In the genomic region with DNA sequence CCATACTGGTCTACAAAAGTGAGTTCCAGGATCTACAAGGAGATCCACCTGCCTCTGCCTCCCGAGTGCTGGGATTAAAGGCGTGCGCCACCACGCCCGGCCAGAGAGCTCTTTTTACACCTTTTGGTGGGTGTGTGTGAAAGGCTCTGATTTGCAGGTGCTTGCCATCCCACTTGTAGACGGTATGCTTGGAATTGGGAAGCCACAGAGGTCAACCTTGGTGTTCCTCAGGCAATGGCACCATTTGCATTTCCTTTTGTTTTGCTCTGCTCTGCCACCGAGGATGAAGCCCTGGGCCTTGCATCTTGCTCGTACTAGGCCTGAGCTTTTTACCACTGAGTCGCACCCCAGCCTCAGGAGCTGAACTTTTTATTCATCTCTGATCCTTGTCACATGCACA, we compare ENCODE assay signal across 16 mouse cellular contexts. TPM values are rescaled to one million over a fixed set of nuclear protein-coding genes. Genes with fewer than 3 reads are reported as not detected.
DNase-seq lines count a peak whose midpoint lies in the region; ATAC-seq and TF ChIP-seq lines count a peak whose summit lies in the region.
"Had no signal": no experiment of that assay in that cellular context is flagged by ENCODE, and none has a peak within 500 bp of the region (broad histone marks: within the 10 kb centered on the region; RNA-seq: fewer than 3 reads in every experiment).

No protein-coding gene starts in this region.

- H3K36me3 ChIP-seq in hindbrain, embryonic 14.5 days (replicated peaks; ENCODE audit: control insufficient read depth, insufficient read depth) = peaks cover 51% of the 10 kb centered on the region
- H3K36me3 ChIP-seq in hindbrain, embryonic 11.5 days (ENCODE audit: control insufficient read depth, insufficient read depth, low read length) = 0 out of 2 replicates have a peak, but pooled peaks cover 2% of the 10 kb centered on the region
- H3K36me3 ChIP-seq in midbrain, embryonic 14.5 days (ENCODE audit: control insufficient read depth, insufficient read depth, low read length) = peaks cover 45% of the 10 kb centered on the region
- peaks cover 32% of the 10 kb centered on the region for H3K36me3 ChIP-seq in midbrain, postnatal 0 days (ENCODE audit: insufficient read depth, low read length)
- peaks cover 62% of the 10 kb centered on the region for H3K36me3 ChIP-seq in embryonic facial prominence, embryonic 10.5 days (replicated peaks)
- H3K36me3 ChIP-seq in neural tube, embryonic 15.5 days = peaks cover 48% of the 10 kb centered on the region

- H3K4me2 ChIP-seq in hindbrain, embryonic 14.5 days (replicated peaks) = no peak overlapping the region
- no peak overlapping the region for H3K4me2 ChIP-seq in hindbrain, embryonic 11.5 days (replicated peaks; ENCODE audit: low read depth, low read length)
- peak overlapping the region; percentile 69 for H3K4me2 ChIP-seq in midbrain, embryonic 14.5 days (ENCODE audit: low read length)
- no peak overlapping the region for H3K4me2 ChIP-seq in midbrain, postnatal 0 days (ENCODE audit: low read depth, low read length, poor library complexity, severe bottlenecking)
- peak overlapping the region; percentile 80; the same call in 1 of the 2 replicates for H3K4me2 ChIP-seq in neural tube, embryonic 15.5 days

- no peak for TF ChIP-seq CTCF in midbrain, postnatal 0 days (IDR thresholded peaks at IDR 0.05)

- peaks cover 14% of the 10 kb centered on the region for H3K4me1 ChIP-seq in hindbrain, embryonic 14.5 days (replicated peaks; ENCODE audit: control insufficient read depth, insufficient read depth, low read length)
- peaks cover 11% of the 10 kb centered on the region for H3K4me1 ChIP-seq in hindbrain, embryonic 11.5 days (replicated peaks; ENCODE audit: control insufficient read depth, insufficient read depth, low read length)
- H3K4me1 ChIP-seq in midbrain, embryonic 14.5 days (ENCODE audit: control insufficient read depth, insufficient read depth, low read length) = peaks cover 18% of the 10 kb centered on the region
- peaks cover 14% of the 10 kb centered on the region for H3K4me1 ChIP-seq in midbrain, postnatal 0 days (ENCODE audit: insufficient read depth, low read length)
- H3K4me1 ChIP-seq in embryonic facial prominence, embryonic 10.5 days = peaks cover 25% of the 10 kb centered on the region
- peaks cover 33% of the 10 kb centered on the region for H3K4me1 ChIP-seq in neural tube, embryonic 15.5 days

- no peak for DNase-seq in hindbrain, embryonic 14.5 days (ENCODE audit: low spot score)
- no peak for DNase-seq in hindbrain, embryonic 11.5 days (ENCODE audit: low spot score)
- DNase-seq in midbrain, embryonic 14.5 days = no peak
- DNase-seq in midbrain, postnatal 0 days (ENCODE audit: low spot score) = no peak
- no peak for DNase-seq in embryonic facial prominence, embryonic 10.5 days (ENCODE audit: low spot score)
- no peak for DNase-seq in frontal cortex, postnatal 14 days (ENCODE audit: low spot score in 2 of 2)
- DNase-seq: adrenal gland, postnatal 10 days; cerebellum, adult 11 months; cerebellum, postnatal 36 days; gastrocnemius, postnatal 10 days; heart, adult 18-20 months; lung, embryonic 14.5 days; thymus, adult 2 months had no signal

- 89% methylated on average over 9 of the region's 9 CpGs for WGBS in hindbrain, embryonic 14.5 days
- 88% methylated on average over 9 of the region's 9 CpGs for WGBS in hindbrain, embryonic 11.5 days
- WGBS in midbrain, embryonic 14.5 days = 87% methylated on average over 9 of the region's 9 CpGs
- 91% methylated on average over 9 of the region's 9 CpGs for WGBS in midbrain, postnatal 0 days
- 92% methylated on average over 9 of the region's 9 CpGs for WGBS in embryonic facial prominence, embryonic 10.5 days
- WGBS in neural tube, embryonic 15.5 days = 92% methylated on average over 9 of the region's 9 CpGs

- H3K9ac ChIP-seq in hindbrain, embryonic 14.5 days = peak overlapping the region; percentile 76; the same call in 1 of the 2 replicates
- H3K9ac ChIP-seq in hindbrain, embryonic 11.5 days (ENCODE audit: low read depth, low read length) = no peak overlapping the region
- H3K9ac ChIP-seq in midbrain, embryonic 14.5 days (replicated peaks; ENCODE audit: low read length) = 0 out of 2 replicates have a peak overlapping the region, but pooled peaks have one; percentile 62
- H3K9ac ChIP-seq in midbrain, postnatal 0 days (replicated peaks; ENCODE audit: low read length, poor library complexity, severe bottlenecking) = no peak overlapping the region
- no peak overlapping the region for H3K9ac ChIP-seq in neural tube, embryonic 15.5 days (replicated peaks)

- H3K27me3 ChIP-seq in hindbrain, embryonic 14.5 days (ENCODE audit: control insufficient read depth, insufficient read depth, low read length) = no peaks in the 10 kb centered on the region
- no peaks in the 10 kb centered on the region for H3K27me3 ChIP-seq in hindbrain, embryonic 11.5 days (ENCODE audit: control insufficient read depth, insufficient read depth, low read length)
- H3K27me3 ChIP-seq in midbrain, embryonic 14.5 days (ENCODE audit: control insufficient read depth, insufficient read depth, low read length) = no peaks in the 10 kb centered on the region
- no peaks in the 10 kb centered on the region for H3K27me3 ChIP-seq in midbrain, postnatal 0 days (ENCODE audit: insufficient read depth, low read length)
- H3K27me3 ChIP-seq in embryonic facial prominence, embryonic 10.5 days (replicated peaks; ENCODE audit: low read depth, poor library complexity, severe bottlenecking) = no peaks in the 10 kb centered on the region
- no peaks in the 10 kb centered on the region for H3K27me3 ChIP-seq in neural tube, embryonic 15.5 days (replicated peaks)
- H3K27me3 ChIP-seq: kidney, embryonic 15.5 days had no signal

- H3K27ac ChIP-seq in hindbrain, embryonic 14.5 days = no peak overlapping the region
- no peak overlapping the region for H3K27ac ChIP-seq in hindbrain, embryonic 11.5 days (ENCODE audit: low read depth, low read length)
- H3K27ac ChIP-seq in midbrain, embryonic 14.5 days (replicated peaks; ENCODE audit: low read depth, low read length) = no peak overlapping the region
- no peak overlapping the region for H3K27ac ChIP-seq in midbrain, postnatal 0 days (ENCODE audit: low read depth, low read length)
- H3K27ac ChIP-seq in embryonic facial prominence, embryonic 10.5 days (replicated peaks) = no peak overlapping the region
- no peak overlapping the region for H3K27ac ChIP-seq in neural tube, embryonic 15.5 days (replicated peaks)
- H3K27ac ChIP-seq: kidney, embryonic 15.5 days had no signal

- no peak for ATAC-seq in hindbrain, embryonic 14.5 days (ENCODE audit: low FRiP score)
- ATAC-seq in hindbrain, embryonic 11.5 days (ENCODE audit: low FRiP score) = no peak
- ATAC-seq in midbrain, embryonic 14.5 days (ENCODE audit: low FRiP score, low TSS enrichment) = no peak
- ATAC-seq in midbrain, postnatal 0 days (ENCODE audit: low FRiP score) = no peak
- no peak for ATAC-seq in neural tube, embryonic 15.5 days (ENCODE audit: low FRiP score)
- ATAC-seq: inflammation-experienced regulatory T-cells, adult 6 months had no signal

- no peaks in the 10 kb centered on the region for H3K9me3 ChIP-seq in hindbrain, embryonic 14.5 days (ENCODE audit: control insufficient read depth, low read length)
- H3K9me3 ChIP-seq in hindbrain, embryonic 11.5 days (ENCODE audit: control insufficient read depth, low read length) = no peaks in the 10 kb centered on the region
- no peaks in the 10 kb centered on the region for H3K9me3 ChIP-seq in midbrain, embryonic 14.5 days (ENCODE audit: control insufficient read depth, low read length)
- H3K9me3 ChIP-seq in midbrain, postnatal 0 days (ENCODE audit: low read length) = no peaks in the 10 kb centered on the region
- no peaks in the 10 kb centered on the region for H3K9me3 ChIP-seq in embryonic facial prominence, embryonic 10.5 days
- no peaks in the 10 kb centered on the region for H3K9me3 ChIP-seq in neural tube, embryonic 15.5 days (replicated peaks)
- H3K9me3 ChIP-seq: kidney, embryonic 15.5 days had no signal

- no peak overlapping the region for H3K4me3 ChIP-seq in hindbrain, embryonic 14.5 days (replicated peaks; ENCODE audit: low read length)
- no peak overlapping the region for H3K4me3 ChIP-seq in hindbrain, embryonic 11.5 days (ENCODE audit: low read depth, low read length)
- no peak overlapping the region for H3K4me3 ChIP-seq in midbrain, embryonic 14.5 days (replicated peaks; ENCODE audit: low read depth, low read length)
- H3K4me3 ChIP-seq in midbrain, postnatal 0 days (ENCODE audit: low read depth, low read length) = no peak overlapping the region
- H3K4me3 ChIP-seq in embryonic facial prominence, embryonic 10.5 days = peak overlapping the region; percentile 86; the same call in 1 of the 2 replicates
- H3K4me3 ChIP-seq in neural tube, embryonic 15.5 days (replicated peaks) = no peak overlapping the region

RNA-seq across cellular contexts. Expression of a gene that starts 1.7 kb away (rescaled TPM):
- polyA plus RNA-seq in hindbrain, embryonic 14.5 days (2014; fragmentation: Nextera tagmentation; extraction: Ambion mirVana) = 70.4 and 83.1 TPM in 2 replicates
- polyA plus RNA-seq in hindbrain, embryonic 11.5 days (2014; fragmentation: Nextera tagmentation; extraction: Ambion mirVana) = 39.6 and 45.2 TPM in 2 replicates
- 80.3 and 87.3 TPM in 2 replicates for polyA plus RNA-seq in midbrain, embryonic 14.5 days (2014; fragmentation: Nextera tagmentation; extraction: Ambion mirVana)
- total RNA-seq in midbrain, postnatal 0 days (2014; rRNA removed) = 43.9 and 57.8 TPM in 2 replicates
- polyA plus RNA-seq in midbrain, postnatal 0 days (2015; fragmentation: Nextera tagmentation; extraction: Ambion mirVana) = 97.0 and 100 TPM in 2 replicates
- 44.0 and 47.2 TPM in 2 replicates for polyA plus RNA-seq in embryonic facial prominence, embryonic 10.5 days (2016; fragmentation: Nextera tagmentation; extraction: Ambion mirVana)
- polyA plus RNA-seq in neural tube, embryonic 15.5 days (2015; fragmentation: Nextera tagmentation; extraction: Ambion mirVana) = 78.5 and 87.9 TPM in 2 replicates

RNA-seq across cellular contexts. Expression of a gene that starts 2.1 kb away (rescaled TPM):
- 46.8 and 52.2 TPM in 2 replicates for polyA plus RNA-seq in hindbrain, embryonic 14.5 days (2014; fragmentation: Nextera tagmentation; extraction: Ambion mirVana)
- polyA plus RNA-seq in hindbrain, embryonic 11.5 days (2014; fragmentation: Nextera tagmentation; extraction: Ambion mirVana) = 28.0 and 29.8 TPM in 2 replicates
- 42.4 and 49.6 TPM in 2 replicates for polyA plus RNA-seq in midbrain, embryonic 14.5 days (2014; fragmentation: Nextera tagmentation; extraction: Ambion mirVana)
- 94.9 and 117 TPM in 2 replicates for total RNA-seq in midbrain, postnatal 0 days (2014; rRNA removed)
- polyA plus RNA-seq in midbrain, postnatal 0 days (2015; fragmentation: Nextera tagmentation; extraction: Ambion mirVana) = 80.8 and 82.8 TPM in 2 replicates
- 61.1 and 62.1 TPM in 2 replicates for polyA plus RNA-seq in embryonic facial prominence, embryonic 10.5 days (2016; fragmentation: Nextera tagmentation; extraction: Ambion mirVana)
- 67.4 and 73.0 TPM in 2 replicates for polyA plus RNA-seq in neural tube, embryonic 15.5 days (2015; fragmentation: Nextera tagmentation; extraction: Ambion mirVana)

RNA-seq across cellular contexts. Expression of a gene that starts 12.2 kb away (rescaled TPM):
- 65.5 and 74.9 TPM in 2 replicates for polyA plus RNA-seq in hindbrain, embryonic 14.5 days (2014; fragmentation: Nextera tagmentation; extraction: Ambion mirVana)
- 97.8 and 117 TPM in 2 replicates for polyA plus RNA-seq in hindbrain, embryonic 11.5 days (2014; fragmentation: Nextera tagmentation; extraction: Ambion mirVana)
- polyA plus RNA-seq in midbrain, embryonic 14.5 days (2014; fragmentation: Nextera tagmentation; extraction: Ambion mirVana) = 64.9 and 82.4 TPM in 2 replicates
- total RNA-seq in midbrain, postnatal 0 days (2014; rRNA removed) = 61.8 and 67.0 TPM in 2 replicates
- 89.0 and 100 TPM in 2 replicates for polyA plus RNA-seq in midbrain, postnatal 0 days (2015; fragmentation: Nextera tagmentation; extraction: Ambion mirVana)
- polyA plus RNA-seq in embryonic facial prominence, embryonic 10.5 days (2016; fragmentation: Nextera tagmentation; extraction: Ambion mirVana) = 116 and 120 TPM in 2 replicates
- polyA plus RNA-seq in neural tube, embryonic 15.5 days (2015; fragmentation: Nextera tagmentation; extraction: Ambion mirVana) = 78.4 and 90.3 TPM in 2 replicates

RNA-seq across cellular contexts. Expression of a gene that starts 38.6 kb away (rescaled TPM):
- polyA plus RNA-seq in hindbrain, embryonic 14.5 days (2014; fragmentation: Nextera tagmentation; extraction: Ambion mirVana) = 9.1 and 11.7 TPM in 2 replicates
- 4.1 and 5.9 TPM in 2 replicates for polyA plus RNA-seq in hindbrain, embryonic 11.5 days (2014; fragmentation: Nextera tagmentation; extraction: Ambion mirVana)
- 7.4 and 9.8 TPM in 2 replicates for polyA plus RNA-seq in midbrain, embryonic 14.5 days (2014; fragmentation: Nextera tagmentation; extraction: Ambion mirVana)
- 0.16 and 1.7 TPM in 2 replicates for total RNA-seq in midbrain, postnatal 0 days (2014; rRNA removed)
- polyA plus RNA-seq in midbrain, postnatal 0 days (2015; fragmentation: Nextera tagmentation; extraction: Ambion mirVana) = 5.3 and 7.2 TPM in 2 replicates
- polyA plus RNA-seq in embryonic facial prominence, embryonic 10.5 days (2016; fragmentation: Nextera tagmentation; extraction: Ambion mirVana) = 4.8 and 5.0 TPM in 2 replicates
- 8.6 and 10.0 TPM in 2 replicates for polyA plus RNA-seq in neural tube, embryonic 15.5 days (2015; fragmentation: Nextera tagmentation; extraction: Ambion mirVana)

RNA-seq across cellular contexts. Expression of a gene that starts 50.9 kb away (rescaled TPM):
- 3.0 and 4.1 TPM in 2 replicates for polyA plus RNA-seq in hindbrain, embryonic 14.5 days (2014; fragmentation: Nextera tagmentation; extraction: Ambion mirVana)
- 3.0 and 4.0 TPM in 2 replicates for polyA plus RNA-seq in hindbrain, embryonic 11.5 days (2014; fragmentation: Nextera tagmentation; extraction: Ambion mirVana)
- polyA plus RNA-seq in midbrain, embryonic 14.5 days (2014; fragmentation: Nextera tagmentation; extraction: Ambion mirVana) = 4.4 TPM in 2 replicates
- 6.1 and 9.2 TPM in 2 replicates for total RNA-seq in midbrain, postnatal 0 days (2014; rRNA removed)
- 6.4 and 7.3 TPM in 2 replicates for polyA plus RNA-seq in midbrain, postnatal 0 days (2015; fragmentation: Nextera tagmentation; extraction: Ambion mirVana)
- polyA plus RNA-seq in embryonic facial prominence, embryonic 10.5 days (2016; fragmentation: Nextera tagmentation; extraction: Ambion mirVana) = 1.8 and 2.3 TPM in 2 replicates
- 5.3 and 13.9 TPM in 2 replicates for polyA plus RNA-seq in neural tube, embryonic 15.5 days (2015; fragmentation: Nextera tagmentation; extraction: Ambion mirVana)

Comparison
In these comparisons a context has a peak if more than half of its experiments do, and no peak if none do; other contexts are left out.
1. H3K4me2 ChIP-seq: peak in midbrain, embryonic 14.5 days (single experiment) and neural tube, embryonic 15.5 days (single experiment); none in hindbrain, embryonic 14.5 days (single experiment), hindbrain, embryonic 11.5 days (single experiment) and midbrain, postnatal 0 days (single experiment).
2. H3K9ac ChIP-seq: peak in hindbrain, embryonic 14.5 days (single experiment) and midbrain, embryonic 14.5 days (single experiment); none in hindbrain, embryonic 11.5 days (single experiment), midbrain, postnatal 0 days (single experiment) and neural tube, embryonic 15.5 days (single experiment).